Mouse (Mus musculus): ENCODE measurements around the gene Car1.
"Not testable (repeated sequence)": the region's sequence is repeated elsewhere in the genome, so short reads cannot be mapped to it uniquely, and the experiment has no call there.

DNA sequence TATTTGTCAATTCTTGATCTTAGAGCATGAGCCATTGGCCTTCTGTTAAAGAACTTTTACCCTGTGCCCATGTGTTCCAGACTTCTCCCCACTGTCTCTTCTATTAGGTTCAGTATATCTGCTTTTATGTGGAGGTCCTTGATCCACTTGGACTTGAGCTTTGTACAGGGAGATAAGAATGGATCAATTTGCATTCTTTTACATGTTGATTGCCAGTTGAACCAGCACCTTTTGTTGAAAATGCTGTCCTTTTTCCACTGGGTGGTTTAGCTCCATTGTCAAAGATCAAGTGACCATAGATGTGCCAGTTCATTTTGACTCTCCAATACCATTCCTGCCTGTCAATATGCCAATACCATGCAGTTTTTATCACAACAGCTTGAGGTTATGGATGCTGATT, 82.7 kb downstream of the Car1 start:
- not testable (repeated sequence) for TF ChIP-seq GATA1, TAL1 (IDR thresholded peaks at IDR 0.05; ENCODE audit: low read length)
